Mouse (Mus musculus) erythroblast, embryonic 14.5 days (primary cell): Measurements from ENCODE around the gene Hoga1.

Experiments used
- GATA1 ChIP-seq: IDR thresholded peaks from 2 replicates; pipeline ENCODE4 v1.6.1; 2012; ENCODE audit warnings: low read length, inconsistent platforms, mixed read lengths
- TAL1 ChIP-seq: IDR thresholded peaks from 3 replicates; pipeline ENCODE4 v1.6.1; 2012; ENCODE audit warnings: low read length, inconsistent platforms, mixed read lengths

GRCm38 (mm10) chr19:42009067-42009466 lies 36.3 kb upstream of the Hoga1 start:
- no peak for TF ChIP-seq TAL1
- TF ChIP-seq GATA1 = no peak
